Mouse (Mus musculus) naive thymus-derived CD4-positive, alpha-beta T cell, adult 2 months (primary cell): ENCODE data around the gene Mcpt4.
A peak's percentile ranks its signal among the peaks of the same experiment; 100 is the strongest.
"Not testable (repeated sequence)": the region's sequence is repeated elsewhere in the genome, so short reads cannot be mapped to it uniquely, and the experiment has no call there.

Experiments
- DNase-seq: peaks from one replicate; pipeline ENCODE4 v3.0.0-alpha.2; 2011; ENCODE audit warnings: low read depth

Gene Mcpt4

GRCm38 (mm10) chr14:56062213-56062612, at the start of gene Mcpt4:
Gene Mcpt4, minus strand, starts transcription at chr14:56062313.
- DNase-seq = not testable (repeated sequence)

DNA sequence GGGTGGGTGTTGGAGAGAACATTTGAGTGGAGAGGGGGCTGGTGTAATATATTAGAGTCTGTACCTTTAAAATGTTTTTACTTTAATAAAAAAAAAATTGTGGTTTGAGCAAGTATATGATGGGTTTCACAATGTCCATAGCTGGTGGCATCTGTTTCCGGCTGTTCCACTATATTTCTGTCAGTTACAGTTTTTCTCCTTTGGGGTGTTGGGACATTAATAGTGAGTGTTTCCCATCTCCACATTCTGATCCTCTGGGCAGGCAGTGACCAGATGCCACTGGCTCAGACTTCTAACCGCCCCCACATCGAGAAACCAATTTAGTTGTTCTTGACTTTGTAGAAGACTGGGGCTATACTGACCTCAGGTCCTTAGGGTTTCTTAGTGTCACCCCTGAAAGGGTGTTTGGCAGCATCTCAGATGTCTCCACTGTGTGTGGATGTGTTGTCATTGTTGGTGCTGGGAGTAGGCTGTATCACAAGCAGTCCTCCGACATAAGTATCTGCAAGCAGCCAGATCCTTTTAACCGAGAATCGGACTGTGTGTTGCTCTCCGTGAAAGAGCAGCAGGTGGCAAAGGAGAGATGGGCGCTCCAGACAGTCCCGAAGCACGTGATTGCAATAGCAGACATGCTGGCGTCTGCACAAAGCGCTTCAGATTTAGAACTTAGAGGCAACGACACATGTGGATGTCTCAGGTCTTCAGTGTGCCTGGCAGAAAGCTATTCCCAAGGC, 43.5 kb upstream of the Mcpt4 start:
- DNase-seq = no peak

GRCm38 (mm10) chr14:56105016-56105415, 42.9 kb upstream of the Mcpt4 start:
- no peak for DNase-seq

DNA sequence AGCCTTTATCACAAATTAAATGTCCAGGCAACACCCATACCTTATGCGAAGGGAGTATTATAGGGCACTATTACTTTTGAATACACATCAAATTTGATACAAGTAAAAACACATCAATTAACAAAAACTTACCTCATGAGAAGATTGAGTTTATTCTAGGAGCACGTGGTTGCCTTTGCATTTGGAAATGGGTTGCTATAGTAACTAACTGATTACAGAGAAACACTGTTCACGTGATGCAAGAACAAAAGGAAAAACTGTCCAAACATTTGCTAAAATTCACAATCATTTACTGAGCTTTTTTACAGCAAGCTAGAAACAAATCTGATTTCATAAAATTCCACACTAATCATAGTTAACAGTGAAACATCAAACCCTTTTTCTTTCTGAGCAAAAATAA, 41.3 kb upstream of the Mcpt4 start:
- no peak for DNase-seq

DNA sequence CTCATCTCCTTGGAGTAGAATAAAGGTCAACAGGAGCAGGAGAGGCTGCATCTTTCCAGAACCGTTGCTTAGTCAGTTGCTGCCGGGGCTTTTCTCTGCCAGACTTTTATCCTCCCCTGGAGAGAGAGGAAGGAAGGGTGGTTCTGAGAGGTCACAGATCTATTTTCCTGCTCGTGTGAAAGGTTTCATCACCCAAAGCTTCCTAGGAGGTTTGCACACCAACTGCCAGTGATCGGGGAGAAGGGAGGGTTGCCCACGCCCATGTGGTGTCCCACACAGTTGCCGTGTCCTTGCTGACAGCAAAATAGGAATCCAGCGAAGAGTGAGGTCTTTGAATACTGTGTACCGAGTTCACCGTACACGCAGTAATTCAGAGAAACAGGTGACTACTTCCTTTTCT, 40.3 kb upstream of the Mcpt4 start, which contains the start of gene Ctsg:
Ctsg (minus strand) TSS at position 189 of the 400 bp plus-strand sequence.
- DNase-seq = no peak

DNA sequence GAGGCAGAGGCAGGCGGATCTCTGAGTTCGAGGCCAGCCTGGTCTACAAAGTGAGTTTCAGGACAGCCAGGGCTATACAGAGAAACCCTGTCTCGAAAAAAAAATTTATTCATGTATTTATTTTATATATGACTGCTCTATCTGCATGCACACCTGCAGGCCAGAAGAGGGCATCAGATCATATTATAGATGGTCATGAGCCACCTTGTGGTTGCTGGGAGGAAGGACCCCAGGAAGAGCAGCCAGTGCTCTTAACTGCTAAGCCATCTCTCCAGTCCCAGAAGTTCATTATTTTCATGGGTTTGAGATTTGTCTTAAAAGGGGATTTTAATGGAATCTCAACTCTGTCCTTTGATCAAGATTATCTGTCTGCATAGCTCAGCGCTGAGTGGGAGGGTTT, 36.8 kb upstream of the Mcpt4 start:
- peak; percentile 6 for DNase-seq

DNA sequence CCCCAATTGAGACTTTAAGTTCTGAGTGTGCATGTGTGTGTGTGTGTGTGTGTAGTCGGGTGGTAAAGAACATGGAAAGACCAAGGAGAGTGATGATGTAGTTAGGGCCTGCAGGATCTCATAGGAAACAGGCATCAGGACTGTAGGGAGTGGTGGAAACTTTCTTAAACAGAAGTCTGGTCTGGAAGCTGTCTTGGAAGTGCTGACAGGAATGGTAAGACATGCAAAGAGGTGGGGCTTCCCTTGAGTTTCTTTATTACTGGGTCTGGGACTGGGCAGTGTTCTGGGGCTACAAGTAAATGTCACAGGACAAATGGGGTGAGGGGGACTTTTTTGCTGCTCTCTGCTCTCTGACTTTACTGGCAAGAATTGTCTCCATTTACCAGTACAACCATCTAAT, 35.5 kb upstream of the Mcpt4 start:
- DNase-seq = no peak

DNA sequence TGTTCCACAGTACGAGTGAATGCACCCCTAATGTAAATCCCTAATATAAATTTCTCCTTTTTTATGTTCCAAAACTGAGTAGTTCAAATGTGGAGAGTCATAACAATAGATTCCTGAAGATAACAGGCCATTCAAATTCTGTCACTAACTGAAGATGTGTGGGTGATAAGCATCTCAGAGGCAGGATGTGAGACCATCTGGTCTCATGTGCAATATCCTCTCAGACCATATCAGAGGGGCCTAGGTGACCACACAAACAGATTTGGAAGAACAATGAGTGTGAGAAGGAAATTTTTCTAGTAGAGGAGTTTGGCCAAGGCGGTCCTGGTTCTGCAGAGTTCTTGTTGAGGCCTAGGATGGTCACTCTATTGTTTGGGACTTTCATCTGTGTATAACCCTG, 31.2 kb upstream of the Mcpt4 start:
- DNase-seq = no peak

- no peak for DNase-seq
Measured at GRCm38 (mm10) chr14:56086711-56087110, 24.6 kb upstream of the Mcpt4 start.

- no peak for DNase-seq
Measured at GRCm38 (mm10) chr14:56085167-56085566, 23.1 kb upstream of the Mcpt4 start, which contains the start of gene Mcpt8. Gene Mcpt8, minus strand, starts transcription at chr14:56085273.

- DNase-seq = no peak
Measured at GRCm38 (mm10) chr14:56082016-56082415, 19.9 kb upstream of the Mcpt4 start.

- no peak for DNase-seq
Measured at GRCm38 (mm10) chr14:56057722-56058121, 4.4 kb downstream of the Mcpt4 start.

DNA sequence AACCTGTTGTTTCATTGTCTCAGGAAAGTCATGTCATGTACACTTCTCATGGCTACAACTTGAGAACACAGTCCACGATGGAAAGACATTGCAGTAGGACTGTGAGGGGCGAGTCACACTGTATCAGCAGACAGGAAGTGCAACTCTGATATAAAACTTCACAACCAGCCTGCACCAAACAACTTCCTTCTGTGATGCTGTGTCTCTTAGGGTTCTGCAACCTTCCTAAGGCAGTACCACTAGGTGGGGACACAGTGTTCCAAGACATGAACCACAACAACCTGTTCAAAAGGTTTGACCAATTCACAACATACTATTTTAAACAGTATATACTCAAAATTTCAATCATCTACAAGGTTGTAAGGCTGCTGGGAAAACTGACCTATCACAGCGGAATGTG, 6.7 kb downstream of the Mcpt4 start:
- DNase-seq = no peak

GRCm38 (mm10) chr14:56041792-56042191, 20.3 kb downstream of the Mcpt4 start, which contains the start of gene Mcpt2:
Gene Mcpt2, plus strand, starts transcription at chr14:56042041.
- DNase-seq = not testable (repeated sequence)

- no peak for DNase-seq
Measured at GRCm38 (mm10) chr14:56034433-56034832, 27.7 kb downstream of the Mcpt4 start.

GRCm38 (mm10) chr14:56030395-56030794, 31.7 kb downstream of the Mcpt4 start, which contains the start of gene Mcpt9:
Gene Mcpt9, minus strand, starts transcription at chr14:56030495.
- not testable (repeated sequence) for DNase-seq

- DNase-seq = not testable (repeated sequence)
Measured at GRCm38 (mm10) chr14:56021305-56021704, 40.8 kb downstream of the Mcpt4 start.

- DNase-seq = no peak
Measured at GRCm38 (mm10) chr14:56019446-56019845, 42.7 kb downstream of the Mcpt4 start.

DNA sequence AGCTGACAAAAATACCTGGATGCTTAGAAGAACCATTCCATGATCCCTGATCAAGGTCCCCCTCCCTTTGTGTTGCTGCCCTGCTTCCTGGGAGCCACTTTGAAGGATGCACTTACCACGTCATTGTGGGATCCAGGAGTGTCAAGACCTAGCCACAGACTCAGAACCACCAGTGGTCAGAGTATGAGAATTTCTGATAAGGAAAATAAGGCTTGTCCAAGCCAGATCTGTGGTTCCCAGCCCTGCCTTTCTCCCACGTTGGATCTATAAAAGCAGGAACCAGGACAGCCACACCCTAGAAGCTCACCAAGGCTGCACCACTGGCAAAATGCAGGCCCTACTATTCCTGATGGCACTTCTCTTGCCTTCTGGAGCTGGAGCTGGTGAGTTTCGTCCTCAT, 44.4 kb downstream of the Mcpt4 start, which contains the start of gene Mcpt1:
Mcpt1 (plus strand) TSS at position 301 of the 400 bp plus-strand sequence.
- not testable (repeated sequence) for DNase-seq

GRCm38 (mm10) chr14:56013924-56014323, 48.2 kb downstream of the Mcpt4 start:
- DNase-seq = no peak

DNA sequence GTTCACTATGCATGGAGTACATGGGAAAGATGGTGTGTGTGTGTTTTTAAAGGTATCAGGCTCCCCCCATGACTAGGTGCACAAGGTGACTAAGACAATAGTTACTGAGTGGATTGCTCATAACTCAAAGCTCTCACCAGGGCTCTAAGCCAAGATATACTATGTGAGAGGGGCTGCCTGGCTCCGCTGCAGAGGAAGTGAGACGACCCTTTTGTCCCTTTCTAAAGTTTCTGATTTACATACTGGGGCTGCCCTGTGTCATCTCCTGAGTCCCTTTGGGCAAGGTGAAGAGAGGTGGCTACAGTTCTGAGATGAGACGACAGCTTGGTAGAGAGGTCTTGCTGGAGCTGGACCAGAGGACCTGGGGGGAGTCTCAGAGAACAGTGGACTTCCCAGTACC, 49.0 kb downstream of the Mcpt4 start:
- DNase-seq = no peak
